Mouse (Mus musculus): ENCODE measurements around the gene AU021092. TPM values are rescaled to one million over a fixed set of nuclear protein-coding genes. Genes with fewer than 3 reads are reported as not detected.
"Not testable (repeated sequence)": the region's sequence is repeated elsewhere in the genome, so short reads cannot be mapped to it uniquely, and the experiment has no call there.

AU021092 gene
- polyA plus RNA-seq, 1 experiment from 2014 or later = 2.4 TPM

GRCm38 (mm10) chr16:5233418-5234313, 11.6 kb upstream of the AU021092 start, which contains the start of gene Alg1:
Alg1 (plus strand) TSS chr16:5233621.
- peak; percentile 93 for DNase-seq (ENCODE audit: low spot score)
- peak within 1 kb of the TSS; percentile 75 for H3K27ac ChIP-seq (replicated peaks)
- peaks cover 9% of the 10 kb centered on the region for H3K4me1 ChIP-seq
- H3K9me3 ChIP-seq (replicated peaks) = no peaks in the 10 kb centered on the region
- 3% methylated on average over 47 of the region's 47 CpGs for WGBS
- H3K36me3 ChIP-seq = peaks cover 10% of the 10 kb centered on the region; the same call in 1 of the 2 replicates
- peak within 1 kb of the TSS; percentile 85 for H3K4me3 ChIP-seq
- H3K27me3 ChIP-seq (ENCODE audit: low read depth, poor library complexity, severe bottlenecking) = no peaks in the 10 kb centered on the region

GRCm38 (mm10) chr16:5232982-5233381, 10.9 kb upstream of the AU021092 start:
- Histone ChIP-seq H3K4me1 (peaks cover 9% of the 10 kb centered on the region), H3K27ac (replicated peaks) (peak overlapping the region; percentile 75), H3K9me3 (replicated peaks) (no peaks in the 10 kb centered on the region), H3K4me3 (peak overlapping the region; percentile 85), H3K36me3 (0 out of 2 replicates have a peak, but pooled peaks cover 7% of the 10 kb centered on the region), H3K27me3 (ENCODE audit: low read depth, poor library complexity, severe bottlenecking) (no peaks in the 10 kb centered on the region)
- no peak for DNase-seq (ENCODE audit: low spot score)
- 71% methylated on average over 4 of the region's 4 CpGs for WGBS

- 85% methylated on average over 3 of the region's 3 CpGs for WGBS
- not testable (repeated sequence) for H3K27me3 ChIP-seq (ENCODE audit: low read depth, poor library complexity, severe bottlenecking); DNase-seq (ENCODE audit: low spot score); H3K9me3 ChIP-seq (replicated peaks); H3K27ac ChIP-seq (replicated peaks); H3K36me3 ChIP-seq; H3K4me1 ChIP-seq; H3K4me3 ChIP-seq
Observed at GRCm38 (mm10) chr16:5228103-5228502, 6.0 kb upstream of the AU021092 start.

GRCm38 (mm10) chr16:5227501-5227900, 5.4 kb upstream of the AU021092 start:
- not testable (repeated sequence) for H3K27me3 ChIP-seq (ENCODE audit: low read depth, poor library complexity, severe bottlenecking); H3K4me1 ChIP-seq; H3K4me3 ChIP-seq; DNase-seq (ENCODE audit: low spot score); H3K9me3 ChIP-seq (replicated peaks); H3K36me3 ChIP-seq; H3K27ac ChIP-seq (replicated peaks)
- WGBS = 84% methylated on average over 19 of the region's 19 CpGs

- H3K36me3 ChIP-seq; H3K4me1 ChIP-seq; H3K9me3 ChIP-seq (replicated peaks); H3K27me3 ChIP-seq (ENCODE audit: low read depth, poor library complexity, severe bottlenecking); H3K27ac ChIP-seq (replicated peaks); DNase-seq (ENCODE audit: low spot score); H3K4me3 ChIP-seq: not testable (repeated sequence)
- 33% methylated on average over 1 of the region's 1 CpGs for WGBS
Observed at GRCm38 (mm10) chr16:5226534-5226933, 4.4 kb upstream of the AU021092 start.

GRCm38 (mm10) chr16:5221403-5221802, 696 bp downstream of the AU021092 start:
- Histone ChIP-seq H3K9me3 (replicated peaks) (no peaks in the 10 kb centered on the region), H3K4me3 (no peak overlapping the region), H3K36me3 (no peaks in the 10 kb centered on the region), H3K27ac (replicated peaks) (no peak overlapping the region), H3K4me1 (no peaks in the 10 kb centered on the region), H3K27me3 (ENCODE audit: low read depth, poor library complexity, severe bottlenecking) (no peaks in the 10 kb centered on the region)
- 78% methylated on average over 4 of the region's 4 CpGs for WGBS
- no peak for DNase-seq (ENCODE audit: low spot score)

- WGBS = 57% methylated on average over 5 of the region's 5 CpGs
- Histone ChIP-seq H3K9me3 (replicated peaks) (no peaks in the 10 kb centered on the region), H3K36me3 (no peaks in the 10 kb centered on the region), H3K4me1 (no peaks in the 10 kb centered on the region), H3K4me3 (no peak overlapping the region), H3K27me3 (ENCODE audit: low read depth, poor library complexity, severe bottlenecking) (no peaks in the 10 kb centered on the region), H3K27ac (replicated peaks) (no peak overlapping the region)
- no peak for DNase-seq (ENCODE audit: low spot score)
Observed at GRCm38 (mm10) chr16:5217341-5218133, 4.6 kb downstream of the AU021092 start.

GRCm38 (mm10) chr16:5216686-5217085, 5.4 kb downstream of the AU021092 start:
- WGBS = 78% methylated on average over 6 of the region's 6 CpGs
- H3K27me3 ChIP-seq (ENCODE audit: low read depth, poor library complexity, severe bottlenecking) = no peaks in the 10 kb centered on the region
- no peak overlapping the region for H3K4me3 ChIP-seq
- DNase-seq (ENCODE audit: low spot score) = no peak
- no peaks in the 10 kb centered on the region for H3K9me3 ChIP-seq (replicated peaks)
- H3K27ac ChIP-seq (replicated peaks) = no peak overlapping the region
- H3K36me3 ChIP-seq = no peaks in the 10 kb centered on the region
- H3K4me1 ChIP-seq = no peaks in the 10 kb centered on the region

GRCm38 (mm10) chr16:5214126-5214525, 8.0 kb downstream of the AU021092 start:
- no peaks in the 10 kb centered on the region for H3K27me3 ChIP-seq (ENCODE audit: low read depth, poor library complexity, severe bottlenecking)
- H3K9me3 ChIP-seq (replicated peaks) = no peaks in the 10 kb centered on the region
- no peaks in the 10 kb centered on the region for H3K36me3 ChIP-seq
- H3K27ac ChIP-seq (replicated peaks) = no peak overlapping the region
- WGBS = 93% methylated on average over 2 of the region's 2 CpGs
- no peak overlapping the region for H3K4me3 ChIP-seq
- H3K4me1 ChIP-seq = no peaks in the 10 kb centered on the region
- no peak for DNase-seq (ENCODE audit: low spot score)

- Histone ChIP-seq H3K27me3 (ENCODE audit: low read depth, poor library complexity, severe bottlenecking) (no peaks in the 10 kb centered on the region), H3K4me3 (no peak overlapping the region), H3K9me3 (replicated peaks) (no peaks in the 10 kb centered on the region), H3K27ac (replicated peaks) (no peak overlapping the region), H3K4me1 (no peaks in the 10 kb centered on the region), H3K36me3 (no peaks in the 10 kb centered on the region)
- DNase-seq (ENCODE audit: low spot score) = no peak
- 88% methylated on average over 3 of the region's 3 CpGs for WGBS
Observed at GRCm38 (mm10) chr16:5212150-5212549, 9.9 kb downstream of the AU021092 start.

- Histone ChIP-seq H3K9me3 (replicated peaks) (no peaks in the 10 kb centered on the region), H3K4me1 (no peaks in the 10 kb centered on the region), H3K36me3 (no peaks in the 10 kb centered on the region), H3K27me3 (ENCODE audit: low read depth, poor library complexity, severe bottlenecking) (no peaks in the 10 kb centered on the region), H3K27ac (replicated peaks) (no peak overlapping the region), H3K4me3 (no peak overlapping the region)
- 80% methylated on average over 2 of the region's 2 CpGs for WGBS
- no peak for DNase-seq (ENCODE audit: low spot score)
Observed at GRCm38 (mm10) chr16:5210365-5210764, 11.7 kb downstream of the AU021092 start.

- Histone ChIP-seq H3K36me3 (no peaks in the 10 kb centered on the region), H3K4me3 (no peak overlapping the region), H3K9me3 (replicated peaks) (no peaks in the 10 kb centered on the region), H3K27ac (replicated peaks) (no peak overlapping the region), H3K4me1 (peaks cover 19% of the 10 kb centered on the region), H3K27me3 (ENCODE audit: low read depth, poor library complexity, severe bottlenecking) (no peaks in the 10 kb centered on the region; the same call in 1 of the 2 replicates)
- no peak for DNase-seq (ENCODE audit: low spot score)
- WGBS = 79% methylated on average over 5 of the region's 5 CpGs
Observed at GRCm38 (mm10) chr16:5206051-5206450, 16.0 kb downstream of the AU021092 start.

All from midbrain, embryonic 10.5 days (tissue).